Mouse (Mus musculus) MEL (cell line): ENCODE measurements around the gene Clptm1. TPM values are rescaled to one million over a fixed set of nuclear protein-coding genes. Genes with fewer than 3 reads are reported as not detected.

ENCODE experiments used
- DNase-seq: peaks from one replicate; pipeline ENCODE4 v3.0.0; 2011; ENCODE audit warnings: low read depth, low spot score
- H3K27ac ChIP-seq: 2 replicates; pipeline ENCODE4 v1.5.1; 2012; ENCODE audit warnings: low read depth, mild to moderate bottlenecking, control low read depth, low read length, moderate library complexity; ENCODE audit not compliant: control insufficient read depth
- H3K27me3 ChIP-seq, 2 experiments: fragments of 150-350 bp in 1 of 2; sonication (generic) in 1 of 2; 2 replicates each; pipeline ENCODE4 v1.6.1; 2012; ENCODE audit warnings: low read length in 2 of 2, mild to moderate bottlenecking in 2 of 2, improper control_type of control experiment in 1 of 2, moderate library complexity in 1 of 2; ENCODE audit not compliant: insufficient read depth in 2 of 2, control insufficient read depth in 1 of 2
- H3K36me3 ChIP-seq, 2 experiments: 2 replicates each; pipeline ENCODE4 v1.6.1; 2012 to 2014; ENCODE audit warnings: low read length in 2 of 2, improper control_type of control experiment in 1 of 2, inconsistent platforms in 1 of 2, mild to moderate bottlenecking in 1 of 2; ENCODE audit not compliant: insufficient read depth in 2 of 2, control insufficient read depth in 1 of 2
- H3K4me1 ChIP-seq, 2 experiments: fragments of 150-350 bp in 1 of 2; sonication (generic) in 1 of 2; 2 replicates each; pipeline ENCODE4 v1.6.1; 2012; ENCODE audit warnings: low read length in 2 of 2, improper control_type of control experiment in 1 of 2, mild to moderate bottlenecking in 1 of 2; ENCODE audit not compliant: insufficient read depth in 2 of 2, control insufficient read depth in 1 of 2
- H3K4me3 ChIP-seq, 2 experiments: fragments of 150-350 bp in 1 of 2; sonication (generic) in 1 of 2; 2 replicates each; pipeline ENCODE4 v1.5.1; 2012; ENCODE audit warnings: low read depth in 2 of 2, low read length in 2 of 2, mild to moderate bottlenecking in 2 of 2, moderate library complexity in 2 of 2, control low read depth in 1 of 2, improper control_type of control experiment in 1 of 2; ENCODE audit not compliant: control insufficient read depth in 1 of 2, insufficient read depth in 1 of 2
- H3K79me2 ChIP-seq: 2 replicates; pipeline ENCODE4 v1.6.1; 2012; ENCODE audit warnings: mild to moderate bottlenecking, low read length, moderate library complexity; ENCODE audit not compliant: control insufficient read depth, poor library complexity, insufficient read depth
- H3K9ac ChIP-seq: 2 replicates; pipeline ENCODE4 v1.6.1; 2012; ENCODE audit warnings: low read depth, mild to moderate bottlenecking, control low read depth, low read length, moderate library complexity; ENCODE audit not compliant: control insufficient read depth, poor library complexity, severe bottlenecking
- H3K9me3 ChIP-seq: fragments of 150-350 bp; sonication (generic); replicated peaks from 2 replicates; pipeline ENCODE4 v1.6.1; 2012; ENCODE audit warnings: mild to moderate bottlenecking, low read length, improper control_type of control experiment, moderate library complexity; ENCODE audit not compliant: insufficient read depth
- BHLHE40 ChIP-seq: IDR thresholded peaks from 2 replicates; pipeline ENCODE4 v1.6.1; 2012; ENCODE audit warnings: low read depth, mild to moderate bottlenecking, inconsistent platforms, low read length, improper control_type of control experiment, borderline replicate concordance
- CHD1 ChIP-seq: IDR thresholded peaks from 2 replicates; pipeline ENCODE4 v1.6.1; 2012; ENCODE audit warnings: low read depth, mild to moderate bottlenecking, inconsistent platforms, low read length, improper control_type of control experiment
- CHD2 ChIP-seq: IDR thresholded peaks from 2 replicates; pipeline ENCODE4 v1.6.1; 2011; ENCODE audit warnings: low read length, improper control_type of control experiment
- CTCF ChIP-seq, 3 experiments: IDR thresholded peaks in 2 of 3; conservative IDR thresholded peaks in 1 of 3; 2 replicates each; pipeline ENCODE4 v1.5.1; 2011 to 2012; ENCODE audit warnings: low read length in 3 of 3, low read depth in 2 of 3, mild to moderate bottlenecking in 2 of 3, improper control_type of control experiment in 1 of 3, inconsistent platforms in 1 of 3, mixed read lengths in 1 of 3, moderate library complexity in 1 of 3; ENCODE audit not compliant: control insufficient read depth in 1 of 3, insufficient read depth in 1 of 3, poor library complexity in 1 of 3, severe bottlenecking in 1 of 3
- E2F4 ChIP-seq: IDR thresholded peaks from 2 replicates; pipeline ENCODE4 v1.6.1; 2011; ENCODE audit warnings: low read depth, low read length, improper control_type of control experiment, borderline replicate concordance
- EP300 ChIP-seq, 2 experiments: IDR thresholded peaks; 2 replicates each; pipeline ENCODE4 v1.6.1; 2011; ENCODE audit warnings: improper control_type of control experiment in 2 of 2, low read length in 2 of 2, low read depth in 1 of 2, mild to moderate bottlenecking in 1 of 2
- GATA1 ChIP-seq: IDR thresholded peaks from 2 replicates; pipeline ENCODE4 v1.6.1; 2011; ENCODE audit warnings: low read depth, low read length, improper control_type of control experiment
- HCFC1 ChIP-seq: IDR thresholded peaks from 2 replicates; pipeline ENCODE4 v1.6.1; 2012; ENCODE audit warnings: low read depth, mild to moderate bottlenecking, inconsistent platforms, low read length, improper control_type of control experiment, moderate library complexity
- KAT2A ChIP-seq: conservative IDR thresholded peaks from 2 replicates; pipeline ENCODE4 v1.6.1; 2012; ENCODE audit warnings: low read depth, low read length, improper control_type of control experiment, inconsistent platforms
- MAZ ChIP-seq: IDR thresholded peaks from 2 replicates; pipeline ENCODE4 v1.6.1; 2012; ENCODE audit warnings: low read depth, mild to moderate bottlenecking, inconsistent platforms, low read length, improper control_type of control experiment
- MEF2A ChIP-seq: IDR thresholded peaks from 2 replicates; pipeline ENCODE4 v1.6.1; 2014; ENCODE audit warnings: low read depth, mild to moderate bottlenecking, inconsistent platforms, low read length, improper control_type of control experiment; ENCODE audit not compliant: poor library complexity, insufficient replicate concordance, severe bottlenecking; ENCODE audit errors: extremely low read depth
- MXI1 ChIP-seq: IDR thresholded peaks from 2 replicates; pipeline ENCODE4 v1.6.1; 2011; ENCODE audit warnings: mild to moderate bottlenecking, low read depth, low read length, improper control_type of control experiment
- MYC ChIP-seq: IDR thresholded peaks from 2 replicates; pipeline ENCODE4 v1.6.1; 2011; ENCODE audit warnings: low read depth, mild to moderate bottlenecking, low read length, improper control_type of control experiment, moderate library complexity
- NELFE ChIP-seq: IDR thresholded peaks from 2 replicates; pipeline ENCODE4 v1.6.1; 2011; ENCODE audit warnings: low read depth, low read length, improper control_type of control experiment
- NRF1 ChIP-seq: IDR thresholded peaks from 2 replicates; pipeline ENCODE4 v1.6.1; 2014; ENCODE audit warnings: low read depth, mild to moderate bottlenecking, inconsistent platforms, low read length, improper control_type of control experiment, moderate library complexity; ENCODE audit not compliant: poor library complexity, insufficient read depth, severe bottlenecking
- POLR2AphosphoS2 ChIP-seq: IDR thresholded peaks from 2 replicates; pipeline ENCODE4 v1.6.1; 2011; ENCODE audit warnings: low read length, improper control_type of control experiment
- POLR2AphosphoS5 ChIP-seq: IDR thresholded peaks from 2 replicates; pipeline ENCODE4 v1.6.1; 2012; ENCODE audit warnings: low read depth, borderline replicate concordance, mild to moderate bottlenecking, inconsistent platforms, low read length, moderate library complexity, mixed read lengths
- RAD21 ChIP-seq: IDR thresholded peaks from 2 replicates; pipeline ENCODE4 v1.6.1; 2011; ENCODE audit warnings: mild to moderate bottlenecking, low read depth, low read length, improper control_type of control experiment
- RCOR1 ChIP-seq: IDR thresholded peaks from 2 replicates; pipeline ENCODE4 v1.6.1; 2012; ENCODE audit warnings: low read depth, mild to moderate bottlenecking, inconsistent platforms, low read length, improper control_type of control experiment
- SIN3A ChIP-seq: IDR thresholded peaks from 2 replicates; pipeline ENCODE4 v1.6.1; 2012; ENCODE audit warnings: low read length, improper control_type of control experiment, inconsistent platforms
- SMC3 ChIP-seq: IDR thresholded peaks from 2 replicates; pipeline ENCODE4 v1.6.1; 2011; ENCODE audit warnings: low read depth, low read length, improper control_type of control experiment
- TAL1 ChIP-seq: IDR thresholded peaks from 2 replicates; pipeline ENCODE4 v1.6.1; 2012; ENCODE audit warnings: mild to moderate bottlenecking, inconsistent platforms, low read length, moderate library complexity, mixed read lengths
- TBP ChIP-seq: IDR thresholded peaks from 2 replicates; pipeline ENCODE4 v1.8.0; 2011; ENCODE audit warnings: low read depth, low read length, improper control_type of control experiment
- USF1 ChIP-seq: IDR thresholded peaks from 2 replicates; pipeline ENCODE4 v1.6.1; 2014; ENCODE audit warnings: low read depth, mild to moderate bottlenecking, inconsistent platforms, low read length, improper control_type of control experiment, moderate library complexity
- USF2 ChIP-seq, 2 experiments: IDR thresholded peaks; 2 replicates each; pipeline ENCODE4 v1.6.1; 2011 to 2012; ENCODE audit warnings: improper control_type of control experiment in 2 of 2, low read length in 2 of 2, borderline replicate concordance in 1 of 2, inconsistent platforms in 1 of 2, low read depth in 1 of 2, mild to moderate bottlenecking in 1 of 2; ENCODE audit not compliant: insufficient read depth in 1 of 2
- ZC3H11A ChIP-seq: IDR thresholded peaks from 2 replicates; pipeline ENCODE4 v1.6.1; 2012; ENCODE audit warnings: low read depth, mild to moderate bottlenecking, inconsistent platforms, low read length, improper control_type of control experiment
- ZMIZ1 ChIP-seq: IDR thresholded peaks from 2 replicates; pipeline ENCODE4 v1.6.1; 2012; ENCODE audit warnings: low read depth, mild to moderate bottlenecking, inconsistent platforms, low read length, improper control_type of control experiment, moderate library complexity
- ZNF384 ChIP-seq: IDR thresholded peaks from 2 replicates; pipeline ENCODE4 v1.6.1; 2012; ENCODE audit warnings: low read depth, mild to moderate bottlenecking, inconsistent platforms, low read length, improper control_type of control experiment
- polyA plus RNA-seq, 2 experiments: library from polyadenylated mRNA; stranded (reverse) in 1 of 2; unstranded in 1 of 2; fragments of >175 nt in 1 of 2; fragments of >200 nt in 1 of 2; gene quantifications; 2 replicates each; pipeline versions ENCODE4 v1.2.1 to v1.2.4; 2012; ENCODE audit warnings: low replicate concordance in 2 of 2, low read depth in 1 of 2; ENCODE audit not compliant: insufficient read length in 2 of 2, insufficient read depth in 1 of 2, missing spikeins in 1 of 2
- total RNA-seq: library from RNA; depleted of rRNA; stranded (reverse); fragments of 300-350 nt; gene quantifications from 2 replicates; pipeline ENCODE4 v1.2.3, GENCODE M21; 2012

Clptm1 gene
- total and polyA plus RNA-seq, 3 experiments: 58.5 to 102 (median 62.4) TPM

DNA sequence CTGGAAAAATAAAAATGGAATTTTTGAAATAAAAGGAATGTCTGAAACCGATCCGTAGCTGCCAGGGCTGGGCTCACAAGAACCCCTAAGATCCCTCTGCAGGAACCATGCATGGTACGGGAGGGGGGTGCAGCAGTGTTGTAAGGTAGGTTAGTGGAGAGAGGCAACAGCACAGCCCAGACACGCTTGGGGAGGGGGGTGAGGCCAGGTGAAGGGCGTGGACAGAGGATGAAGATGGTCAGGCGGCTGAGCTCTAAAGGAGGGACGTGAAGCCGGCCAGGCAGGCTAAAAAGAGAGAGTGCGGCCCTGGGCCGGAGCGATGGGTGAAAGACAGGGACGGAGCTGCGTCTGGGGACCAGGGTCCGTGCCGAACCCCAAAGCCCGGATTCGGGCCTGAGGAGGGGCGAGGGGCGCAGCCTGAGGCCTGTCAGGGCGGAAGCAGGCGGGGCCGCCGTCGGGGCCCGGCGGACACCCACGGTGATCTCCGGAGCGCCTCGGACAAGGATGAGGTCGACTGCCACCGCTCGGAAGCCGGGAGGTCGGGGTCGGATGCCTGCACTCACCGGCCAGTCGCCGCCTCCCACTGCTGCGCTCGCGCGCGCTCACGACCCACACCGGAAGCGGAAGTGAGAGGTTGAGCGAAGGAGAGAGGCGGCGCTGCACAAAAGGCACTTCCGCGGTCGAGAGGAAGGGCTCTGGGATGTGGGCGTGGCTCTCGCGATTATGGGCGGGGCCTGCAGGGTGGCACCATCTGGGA is 60.8 kb downstream of the Clptm1 start, which contains the start of gene Clasrp (continued):
- TF ChIP-seq CHD1: no peak
- TF ChIP-seq E2F4: peak; percentile 68; the same call in 1 of the 2 replicates
- TF ChIP-seq RAD21: no peak
- no peak for TF ChIP-seq MYC
- TF ChIP-seq GATA1: no peak
- TF ChIP-seq TAL1: no peak
- no peak for TF ChIP-seq MAZ
- TF ChIP-seq TBP: no peak
- TF ChIP-seq SMC3: no peak
- no peak for TF ChIP-seq POLR2AphosphoS5
- TF ChIP-seq KAT2A: peak; percentile 68; the same call in 1 of the 2 replicates
- no peak for TF ChIP-seq ZNF384
- no peak for TF ChIP-seq RCOR1
- peak; percentile 92 for TF ChIP-seq NELFE
- peak; percentile 90 for TF ChIP-seq HCFC1
- TF ChIP-seq USF1: no peak

DNA sequence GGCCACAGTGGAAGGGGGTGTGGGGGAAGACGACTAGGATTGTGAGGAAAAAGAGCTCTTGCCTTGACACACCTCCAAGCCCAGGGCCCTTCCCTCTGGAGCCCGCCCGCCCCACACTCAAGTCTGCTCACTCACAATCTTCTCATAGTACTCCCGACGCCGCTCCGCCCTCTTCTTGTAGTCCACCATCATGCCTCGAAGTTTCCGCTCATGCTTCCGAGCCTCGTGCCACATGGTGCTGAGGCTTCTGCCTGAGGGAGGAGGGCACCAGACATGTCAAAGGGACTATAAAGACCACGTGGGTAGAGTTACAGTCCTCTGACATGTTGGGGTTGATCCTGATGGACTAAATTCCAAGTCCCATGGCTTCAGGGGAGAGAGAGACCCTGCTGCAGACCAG is 61.8 kb downstream of the Clptm1 start:
- H3K27ac ChIP-seq: no peak overlapping the region
- H3K27me3 ChIP-seq: no peaks in the 10 kb centered on the region
- peaks cover 2 to 11% of the 10 kb centered on the region in 2 experiments; a peak in 1 of 4 replicates for H3K4me1 ChIP-seq
- H3K9me3 ChIP-seq: no peaks in the 10 kb centered on the region
- peaks cover 23% of the 10 kb centered on the region for H3K79me2 ChIP-seq
- no peak for DNase-seq
- TF ChIP-seq BHLHE40: no peak
- no peak for TF ChIP-seq ZC3H11A
- no peak for TF ChIP-seq CTCF (IDR thresholded peaks at IDR 0.05 in 2 of 3, conservative IDR thresholded peaks at IDR 0.05 in 1 of 3; ENCODE audit: control insufficient read depth in 1 of 3, insufficient read depth in 1 of 3, low read depth in 2 of 3, low read length in 3 of 3, poor library complexity in 1 of 3, severe bottlenecking in 1 of 3)
- TF ChIP-seq SIN3A: no peak
- TF ChIP-seq USF2 (IDR thresholded peaks at IDR 0.05; ENCODE audit: borderline replicate concordance in 1 of 2, insufficient read depth in 1 of 2, low read depth in 1 of 2, low read length in 2 of 2): no peak
- no peak for TF ChIP-seq CHD1
- no peak for TF ChIP-seq MXI1
- no peak for TF ChIP-seq ZNF384
- no peak for TF ChIP-seq HCFC1
- no peak for TF ChIP-seq NRF1
- TF ChIP-seq TAL1: no peak
- TF ChIP-seq POLR2AphosphoS2: no peak
- TF ChIP-seq ZMIZ1: no peak
- no peak for TF ChIP-seq MEF2A
- no peak for TF ChIP-seq CHD2
- no peak for TF ChIP-seq EP300 (IDR thresholded peaks at IDR 0.05; ENCODE audit: low read depth in 1 of 2, low read length in 2 of 2)
- no peak for TF ChIP-seq USF1
- H3K4me3 ChIP-seq: peak overlapping the region; percentile 91 to 96
- peak overlapping the region; percentile 87 for H3K9ac ChIP-seq
- H3K36me3 ChIP-seq: peaks cover 0 to 12% of the 10 kb centered on the region in 2 experiments
